Mouse (Mus musculus): ENCODE data around the gene Rtp3. TPM values are rescaled to one million over a fixed set of nuclear protein-coding genes. Genes with fewer than 3 reads are reported as not detected.
A peak's percentile ranks its signal among the peaks of the same experiment; 100 is the strongest.

Rtp3 gene
- polyA plus RNA-seq, 1 experiment from 2014 or later, result 0.20 TPM

DNA sequence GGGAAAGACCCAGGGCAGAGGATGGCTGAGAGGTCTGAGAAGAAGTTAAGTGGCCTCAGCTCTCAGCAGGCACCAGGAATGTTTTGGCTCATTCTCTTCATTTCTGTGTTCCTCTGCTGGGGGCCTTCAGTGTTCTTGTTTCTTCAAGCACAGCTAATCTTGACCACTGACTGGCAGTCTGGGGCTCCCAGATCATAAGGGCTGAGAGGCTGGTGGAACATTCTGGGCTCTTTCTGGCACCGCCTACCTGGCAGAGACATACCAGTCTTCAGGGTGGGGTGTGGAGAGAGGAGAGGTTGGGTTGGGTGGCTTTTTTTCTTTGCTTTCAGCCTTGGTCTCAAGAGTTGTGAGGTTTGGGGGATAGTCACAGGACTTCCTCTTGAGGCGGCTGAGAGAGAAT lies 8.7 kb upstream of the Rtp3 start:
- Histone ChIP-seq H3K36me3 (no peaks in the 10 kb centered on the region), H3K4me2 (no peak overlapping the region), H3K4me1 (no peaks in the 10 kb centered on the region), H3K9me3 (no peaks in the 10 kb centered on the region), H3K27ac (no peak overlapping the region), H3K4me3 (no peak overlapping the region), H3K9ac (no peak overlapping the region), H3K27me3 (no peaks in the 10 kb centered on the region)
- no peak for ATAC-seq (ENCODE audit: insufficient number of reproducible peaks, insufficient read depth, low FRiP score, low TSS enrichment, low read depth)
- 87% methylated on average over 2 of the region's 2 CpGs for WGBS

DNA sequence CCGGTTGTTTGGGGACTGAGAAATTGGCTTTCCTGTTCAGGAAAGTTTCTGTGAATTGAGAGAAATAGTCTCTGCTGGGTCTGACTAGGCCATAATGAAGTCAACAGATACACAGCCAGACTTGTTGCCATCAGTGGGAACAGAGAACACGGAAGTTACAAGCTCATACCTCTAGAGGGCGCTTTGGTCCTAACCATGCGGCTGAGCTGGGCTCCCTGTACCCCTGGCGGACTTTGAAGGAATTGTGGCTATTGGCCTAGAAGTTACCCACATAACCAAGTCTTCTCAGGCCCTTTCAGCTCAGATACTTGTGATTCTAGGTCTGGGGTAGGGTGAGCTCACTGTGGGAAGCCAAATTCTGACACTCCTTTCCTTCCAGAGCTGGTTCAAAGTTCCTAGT lies 6.9 kb upstream of the Rtp3 start:
- 4% methylated on average over 5 of the region's 5 CpGs for WGBS
- H3K27ac ChIP-seq, result no peak overlapping the region
- ATAC-seq (ENCODE audit: insufficient number of reproducible peaks, insufficient read depth, low FRiP score, low TSS enrichment, low read depth), result no peak
- H3K4me2 ChIP-seq, result no peak overlapping the region
- no peak overlapping the region for H3K9ac ChIP-seq
- no peaks in the 10 kb centered on the region for H3K27me3 ChIP-seq
- H3K9me3 ChIP-seq, result no peaks in the 10 kb centered on the region
- H3K36me3 ChIP-seq, result no peaks in the 10 kb centered on the region
- H3K4me1 ChIP-seq, result no peaks in the 10 kb centered on the region
- H3K4me3 ChIP-seq, result no peak overlapping the region

DNA sequence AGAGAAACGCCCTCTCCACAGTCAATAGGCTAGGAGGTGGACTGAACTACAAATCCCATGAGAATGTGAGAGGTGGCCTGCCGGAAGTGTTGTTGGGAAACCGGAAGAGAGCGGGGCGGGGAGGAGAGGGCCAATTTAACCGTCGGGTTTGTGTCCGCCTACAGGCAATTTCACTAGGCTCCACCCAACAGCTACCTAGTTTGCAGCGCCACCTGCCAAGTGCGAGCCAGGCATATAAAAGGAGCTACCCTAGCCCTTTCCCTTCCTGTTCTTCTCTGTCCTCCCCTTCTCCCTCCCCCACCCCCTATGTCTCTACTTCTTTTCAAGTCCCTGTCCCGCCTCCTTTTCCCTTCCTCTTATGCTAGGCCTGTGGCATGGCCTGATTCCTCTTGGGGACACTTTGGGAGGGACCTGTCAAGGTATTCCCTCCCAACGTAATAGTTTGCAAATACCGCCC lies 4.4 kb upstream of the Rtp3 start:
- Histone ChIP-seq H3K4me3 (peak overlapping the region; percentile 42), H3K27ac (no peak overlapping the region; the same call in 1 of the 2 replicates), H3K9ac (peak overlapping the region; percentile 57), H3K4me1 (no peaks in the 10 kb centered on the region), H3K4me2 (peak overlapping the region; percentile 54), H3K36me3 (no peaks in the 10 kb centered on the region), H3K9me3 (no peaks in the 10 kb centered on the region), H3K27me3 (no peaks in the 10 kb centered on the region; the same call in 1 of the 2 replicates)
- 8% methylated on average over 13 of the region's 13 CpGs for WGBS
- ATAC-seq (ENCODE audit: insufficient number of reproducible peaks, insufficient read depth, low FRiP score, low TSS enrichment, low read depth), result peak; percentile 75; the same call in 1 of the 2 replicates

DNA sequence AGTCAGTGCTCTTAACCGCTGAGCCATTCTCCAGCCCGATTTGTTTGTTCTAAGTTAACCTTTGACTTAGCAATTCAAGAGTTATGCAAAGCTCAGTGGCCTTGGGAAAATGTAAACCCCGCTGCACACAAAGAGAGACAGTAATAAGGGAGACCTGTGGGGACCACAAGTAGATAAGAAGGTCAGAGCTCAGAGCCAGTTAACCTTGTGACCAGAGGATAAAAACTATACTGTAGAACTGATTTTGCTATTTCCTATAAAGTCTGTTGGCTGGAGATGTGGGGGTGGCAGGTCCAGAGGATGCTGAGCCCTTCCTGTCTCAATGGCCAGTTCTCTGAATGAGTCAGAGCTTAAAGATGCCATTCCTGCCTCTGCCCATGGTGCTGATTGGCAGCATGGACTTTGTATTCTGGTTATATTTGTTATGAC lies 2.9 kb upstream of the Rtp3 start:
- 28% methylated on average over 3 of the region's 3 CpGs for WGBS
- no peak for ATAC-seq (ENCODE audit: insufficient number of reproducible peaks, insufficient read depth, low FRiP score, low TSS enrichment, low read depth)
- Histone ChIP-seq H3K27me3 (no peaks in the 10 kb centered on the region; the same call in 1 of the 2 replicates), H3K4me3 (no peak overlapping the region), H3K36me3 (no peaks in the 10 kb centered on the region), H3K27ac (no peak overlapping the region), H3K4me2 (no peak overlapping the region), H3K9ac (no peak overlapping the region), H3K9me3 (no peaks in the 10 kb centered on the region), H3K4me1 (no peaks in the 10 kb centered on the region)

DNA sequence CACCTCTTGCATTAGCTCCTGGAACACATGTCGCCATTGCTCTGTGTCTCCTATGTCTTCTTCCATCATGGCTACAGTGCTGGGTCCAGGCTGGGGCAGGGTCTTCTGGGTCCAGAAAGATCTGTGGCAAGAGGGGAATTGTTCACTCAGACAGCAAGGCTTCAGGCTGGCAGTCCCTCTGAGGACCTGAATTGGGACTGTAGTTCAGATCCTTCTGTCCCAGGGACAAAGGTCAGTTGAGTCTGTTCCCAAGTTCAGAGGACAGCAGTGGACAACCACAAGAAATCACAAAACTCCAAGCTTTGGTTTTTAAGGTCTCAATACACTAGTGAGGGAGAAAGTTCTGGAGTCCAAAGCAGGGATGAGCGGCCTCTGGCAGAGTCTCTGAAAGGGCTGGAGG lies 840 bp downstream of the Rtp3 start:
- H3K4me3 ChIP-seq, result no peak overlapping the region
- H3K27me3 ChIP-seq, result no peaks in the 10 kb centered on the region; the same call in 1 of the 2 replicates
- WGBS, result 90% methylated on average over 2 of the region's 2 CpGs
- H3K9ac ChIP-seq, result no peak overlapping the region
- no peaks in the 10 kb centered on the region for H3K9me3 ChIP-seq
- H3K36me3 ChIP-seq, result no peaks in the 10 kb centered on the region
- H3K27ac ChIP-seq, result no peak overlapping the region
- no peaks in the 10 kb centered on the region for H3K4me1 ChIP-seq
- no peak overlapping the region for H3K4me2 ChIP-seq
- ATAC-seq (ENCODE audit: insufficient number of reproducible peaks, insufficient read depth, low FRiP score, low TSS enrichment, low read depth), result no peak

DNA sequence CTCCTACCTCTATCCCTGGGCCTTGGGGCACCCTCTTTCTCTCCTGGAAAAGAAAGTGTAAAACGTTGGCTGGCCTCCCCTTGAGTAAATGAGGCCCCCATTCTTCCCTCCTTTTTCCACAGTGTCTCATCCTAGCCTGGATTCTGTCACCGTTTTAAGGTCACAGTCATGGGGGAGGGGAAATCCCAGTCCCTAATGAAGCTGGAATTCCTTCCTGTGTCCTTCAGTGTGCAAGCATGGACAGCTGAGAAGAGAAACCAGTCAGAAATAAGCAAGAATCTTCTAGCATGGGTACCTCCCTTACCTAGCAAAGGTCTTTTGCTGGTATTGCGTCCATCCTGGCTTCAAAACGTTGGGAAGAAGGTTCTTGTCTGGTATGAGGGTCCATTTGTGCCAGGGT lies 1.2 kb downstream of the Rtp3 start:
- Histone ChIP-seq H3K27ac (no peak overlapping the region), H3K9me3 (no peaks in the 10 kb centered on the region), H3K27me3 (no peaks in the 10 kb centered on the region; the same call in 1 of the 2 replicates), H3K4me3 (no peak overlapping the region), H3K4me1 (no peaks in the 10 kb centered on the region), H3K36me3 (no peaks in the 10 kb centered on the region), H3K9ac (no peak overlapping the region), H3K4me2 (no peak overlapping the region)
- ATAC-seq (ENCODE audit: insufficient number of reproducible peaks, insufficient read depth, low FRiP score, low TSS enrichment, low read depth), result no peak
- 68% methylated on average over 4 of the region's 4 CpGs for WGBS

DNA sequence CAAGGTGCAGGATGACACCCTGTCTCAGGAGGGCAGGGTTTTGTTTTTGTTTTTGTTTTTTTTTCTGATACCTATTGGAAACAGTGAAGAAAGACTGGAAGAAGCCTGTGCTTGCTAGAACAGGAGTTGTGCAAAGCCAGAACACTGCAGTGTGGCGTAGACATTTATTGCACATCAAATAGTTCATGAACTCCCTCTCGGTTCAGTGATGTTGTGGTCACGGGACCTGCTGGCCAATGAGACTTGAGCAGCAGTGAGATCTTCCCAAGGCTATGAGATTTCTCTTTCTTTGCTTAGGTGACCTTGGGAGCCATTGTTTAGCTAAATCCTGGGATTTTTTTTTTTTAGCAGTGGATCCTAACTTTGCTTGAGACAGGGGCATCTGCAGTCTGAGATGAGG lies 2.3 kb downstream of the Rtp3 start:
- H3K27me3 ChIP-seq, result no peaks in the 10 kb centered on the region; the same call in 1 of the 2 replicates
- ATAC-seq (ENCODE audit: insufficient number of reproducible peaks, insufficient read depth, low FRiP score, low TSS enrichment, low read depth), result no peak
- H3K9me3 ChIP-seq, result no peaks in the 10 kb centered on the region
- 76% methylated on average over 3 of the region's 3 CpGs for WGBS
- no peaks in the 10 kb centered on the region for H3K4me1 ChIP-seq
- H3K4me2 ChIP-seq, result no peak overlapping the region
- no peaks in the 10 kb centered on the region for H3K36me3 ChIP-seq
- H3K9ac ChIP-seq, result no peak overlapping the region
- H3K27ac ChIP-seq, result no peak overlapping the region
- no peak overlapping the region for H3K4me3 ChIP-seq

DNA sequence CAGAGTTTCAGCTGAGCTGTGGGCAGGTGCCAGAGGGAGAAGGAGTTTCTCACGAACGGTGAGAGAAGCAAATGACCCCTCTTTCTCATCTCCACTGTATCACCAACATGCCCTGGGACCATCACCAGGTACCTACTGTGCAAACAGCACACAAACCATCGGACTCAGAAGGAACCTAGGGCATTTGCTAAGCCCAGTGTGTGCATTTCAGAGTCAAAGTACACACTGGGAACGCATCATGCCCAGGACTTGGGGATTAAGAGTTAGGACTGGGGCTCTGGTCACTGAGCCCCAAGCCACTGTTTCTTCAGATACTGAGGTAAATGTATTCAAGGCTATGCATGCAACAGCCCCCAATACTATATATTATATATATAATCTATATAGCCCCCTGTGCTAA lies 3.1 kb downstream of the Rtp3 start:
- H3K27me3 ChIP-seq, result no peaks in the 10 kb centered on the region; the same call in 1 of the 2 replicates
- H3K9me3 ChIP-seq, result no peaks in the 10 kb centered on the region
- H3K9ac ChIP-seq, result 0 out of 2 replicates have a peak overlapping the region, but pooled peaks have one; percentile 0
- ATAC-seq (ENCODE audit: insufficient number of reproducible peaks, insufficient read depth, low FRiP score, low TSS enrichment, low read depth), result no peak
- no peaks in the 10 kb centered on the region for H3K36me3 ChIP-seq
- no peaks in the 10 kb centered on the region for H3K4me1 ChIP-seq
- H3K27ac ChIP-seq, result no peak overlapping the region
- H3K4me2 ChIP-seq, result no peak overlapping the region
- 87% methylated on average over 4 of the region's 4 CpGs for WGBS
- H3K4me3 ChIP-seq, result no peak overlapping the region

DNA sequence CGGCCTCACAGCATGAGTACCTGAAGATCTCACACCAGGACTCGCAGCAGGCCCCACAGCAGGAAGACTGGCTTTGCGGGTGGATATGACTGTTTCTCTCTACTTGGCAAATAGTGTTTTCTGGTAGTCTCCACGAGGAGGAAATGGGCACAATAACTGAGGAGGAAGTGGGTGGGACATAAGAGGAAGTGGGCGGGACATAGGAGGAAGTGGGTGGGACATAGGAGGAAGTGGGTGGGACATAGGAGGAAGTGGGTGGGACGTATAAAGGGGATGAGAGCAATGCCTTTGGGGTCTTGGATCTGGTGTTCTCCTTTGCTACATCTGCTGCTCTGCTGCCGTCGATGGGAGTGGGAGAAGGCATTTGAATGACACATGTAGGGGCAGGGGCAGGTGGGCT lies 4.4 kb downstream of the Rtp3 start:
- Histone ChIP-seq H3K27ac (no peak overlapping the region), H3K36me3 (no peaks in the 10 kb centered on the region), H3K9ac (no peak overlapping the region), H3K9me3 (no peaks in the 10 kb centered on the region), H3K4me3 (no peak overlapping the region), H3K27me3 (no peaks in the 10 kb centered on the region), H3K4me2 (no peak overlapping the region), H3K4me1 (no peaks in the 10 kb centered on the region)
- ATAC-seq (ENCODE audit: insufficient number of reproducible peaks, insufficient read depth, low FRiP score, low TSS enrichment, low read depth), result no peak
- WGBS, result 88% methylated on average over 8 of the region's 8 CpGs

DNA sequence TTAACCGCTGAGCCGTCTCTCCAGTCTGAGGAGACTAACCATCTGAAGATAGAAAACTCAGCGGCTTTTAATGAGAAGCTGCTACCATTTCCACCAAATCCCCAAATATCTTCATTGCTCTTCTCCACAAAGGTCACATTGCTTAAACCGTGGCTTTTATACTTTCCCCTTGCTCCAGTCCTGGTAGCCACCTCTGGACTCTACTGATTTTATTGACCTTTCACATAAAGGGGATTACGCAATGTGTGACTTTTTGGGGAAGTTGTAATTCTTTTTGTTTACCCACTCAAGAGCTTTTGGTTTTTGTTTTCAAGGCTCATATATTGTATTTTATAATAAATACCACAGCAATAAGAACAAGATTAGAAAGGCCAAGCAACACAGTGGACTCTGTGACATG lies 4.8 kb downstream of the Rtp3 start:
- Histone ChIP-seq H3K27ac (no peak overlapping the region), H3K9me3 (no peaks in the 10 kb centered on the region), H3K4me2 (no peak overlapping the region), H3K36me3 (no peaks in the 10 kb centered on the region), H3K9ac (no peak overlapping the region), H3K4me1 (no peaks in the 10 kb centered on the region), H3K27me3 (no peaks in the 10 kb centered on the region), H3K4me3 (no peak overlapping the region)
- 92% methylated on average over 5 of the region's 5 CpGs for WGBS
- ATAC-seq (ENCODE audit: insufficient number of reproducible peaks, insufficient read depth, low FRiP score, low TSS enrichment, low read depth), result no peak

DNA sequence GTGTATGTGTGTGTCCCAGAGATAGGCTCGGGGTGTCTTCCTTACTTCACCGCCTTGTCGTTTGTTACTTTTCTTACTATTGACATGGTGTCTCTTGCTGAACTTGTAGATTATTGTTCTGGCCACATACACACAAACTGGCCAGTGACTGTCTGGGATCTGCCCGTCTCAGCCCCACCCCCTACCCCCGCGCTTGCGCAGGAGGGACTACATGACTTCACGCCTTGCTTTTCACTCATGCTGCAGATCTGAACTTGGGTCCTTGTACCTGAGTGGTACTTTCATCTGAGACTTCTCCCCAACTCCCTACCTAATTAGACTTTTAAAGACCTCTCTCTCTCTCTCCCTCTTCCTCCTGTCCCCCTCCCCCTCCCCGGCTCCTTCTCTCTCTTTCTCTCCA lies 6.3 kb downstream of the Rtp3 start:
- Histone ChIP-seq H3K4me2 (no peak overlapping the region), H3K27me3 (no peaks in the 10 kb centered on the region), H3K4me3 (no peak overlapping the region), H3K4me1 (no peaks in the 10 kb centered on the region), H3K27ac (no peak overlapping the region), H3K36me3 (no peaks in the 10 kb centered on the region), H3K9ac (no peak overlapping the region), H3K9me3 (no peaks in the 10 kb centered on the region)
- 89% methylated on average over 9 of the region's 9 CpGs for WGBS
- no peak for ATAC-seq (ENCODE audit: insufficient number of reproducible peaks, insufficient read depth, low FRiP score, low TSS enrichment, low read depth)

DNA sequence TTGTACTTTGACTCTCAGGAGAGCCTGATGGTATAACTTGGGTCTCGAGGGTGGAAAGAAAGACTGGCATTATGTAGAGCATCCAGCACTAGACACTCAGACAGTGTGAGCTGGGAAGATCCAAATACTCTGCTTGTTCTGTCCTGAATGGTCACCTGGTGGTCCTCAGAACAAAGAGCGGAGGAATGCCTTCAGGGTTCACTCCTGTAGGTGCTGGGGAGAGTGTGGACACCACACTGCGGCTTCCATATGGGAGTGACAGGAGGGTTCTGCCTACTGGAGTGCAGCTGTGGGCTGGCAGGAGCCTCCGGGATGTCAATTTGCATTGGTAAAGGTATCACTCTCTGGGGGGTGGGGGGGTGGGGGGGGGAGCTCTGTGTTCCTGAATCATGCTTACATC lies 8.0 kb downstream of the Rtp3 start:
- Histone ChIP-seq H3K36me3 (no peaks in the 10 kb centered on the region), H3K9ac (no peak overlapping the region), H3K9me3 (no peaks in the 10 kb centered on the region), H3K27me3 (no peaks in the 10 kb centered on the region), H3K27ac (no peak overlapping the region), H3K4me3 (no peak overlapping the region), H3K4me1 (no peaks in the 10 kb centered on the region), H3K4me2 (no peak overlapping the region)
- ATAC-seq (ENCODE audit: insufficient number of reproducible peaks, insufficient read depth, low FRiP score, low TSS enrichment, low read depth), result no peak
- 53% methylated on average over 4 of the region's 4 CpGs for WGBS

DNA sequence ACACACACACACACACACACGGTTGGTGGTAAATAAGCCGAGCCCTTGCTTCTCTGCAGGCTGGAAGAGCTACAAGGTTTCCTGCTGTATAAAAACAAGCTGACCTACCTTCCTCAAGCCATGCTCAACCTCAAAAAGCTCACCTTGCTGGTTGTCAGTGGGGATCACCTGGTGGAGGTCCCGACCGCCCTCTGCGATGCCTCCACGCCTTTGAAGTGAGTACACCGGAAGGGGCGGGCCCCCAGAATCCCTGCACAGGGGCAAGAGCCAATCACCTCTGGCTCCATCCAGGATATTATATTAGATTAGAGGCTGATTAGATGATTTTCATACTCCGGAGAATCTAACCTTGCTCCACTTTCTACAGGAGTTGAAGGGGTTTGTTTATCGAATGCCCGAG lies 11.0 kb downstream of the Rtp3 start:
- Histone ChIP-seq H3K4me1 (no peaks in the 10 kb centered on the region), H3K27ac (no peak overlapping the region), H3K9me3 (no peaks in the 10 kb centered on the region), H3K4me3 (no peak overlapping the region), H3K4me2 (no peak overlapping the region), H3K27me3 (no peaks in the 10 kb centered on the region), H3K9ac (no peak overlapping the region), H3K36me3 (no peaks in the 10 kb centered on the region)
- WGBS, result 89% methylated on average over 11 of the region's 11 CpGs
- no peak for ATAC-seq (ENCODE audit: insufficient number of reproducible peaks, insufficient read depth, low FRiP score, low TSS enrichment, low read depth)

Data from embryonic facial prominence, embryonic 13.5 days (tissue).